Mouse (Mus musculus) kidney, postnatal 0 days (tissue): ENCODE measurements around the gene Mroh2a. TPM values are rescaled to one million over a fixed set of nuclear protein-coding genes. Genes with fewer than 3 reads are reported as not detected.

Source experiments
- ATAC-seq: fragments of 200-750 bp; cut with Nextera tagmentation; replicated peaks from 2 replicates; pipeline ENCODE4 v1.8.0; 2017; ENCODE audit warnings: low read depth, moderate number of reproducible peaks, moderate TSS enrichment, moderate library complexity; ENCODE audit not compliant: low FRiP score
- DNase-seq: peaks from one replicate; pipeline ENCODE4 v3.0.0-alpha.2; 2016; ENCODE audit warnings: low spot score
- H3K27ac ChIP-seq: fragments of 300-500 bp; sonication (generic); 2 replicates; pipeline ENCODE4 v1.5.1; 2014; ENCODE audit warnings: mild to moderate bottlenecking
- H3K27me3 ChIP-seq: fragments of 300-500 bp; sonication (generic); 2 replicates; pipeline ENCODE4 v1.6.1; 2014; ENCODE audit warnings: low read length, mixed read lengths; ENCODE audit not compliant: insufficient read depth
- H3K36me3 ChIP-seq: fragments of 300-500 bp; sonication (generic); 2 replicates; pipeline ENCODE4 v1.6.1; 2014; ENCODE audit warnings: low read length, mixed read lengths; ENCODE audit not compliant: insufficient read depth
- H3K4me1 ChIP-seq: fragments of 300-500 bp; sonication (generic); replicated peaks from 2 replicates; pipeline ENCODE4 v1.6.1; 2014; ENCODE audit warnings: antibody characterized with exemption, low read length, mixed read lengths; ENCODE audit not compliant: insufficient read depth
- H3K4me2 ChIP-seq: fragments of 300-500 bp; sonication (generic); 2 replicates; pipeline ENCODE4 v1.6.1; 2014; ENCODE audit warnings: mild to moderate bottlenecking, low read length, moderate library complexity, mixed read lengths
- H3K4me3 ChIP-seq: fragments of 300-500 bp; sonication (generic); replicated peaks from 2 replicates; pipeline ENCODE4 v1.5.1; 2014; ENCODE audit warnings: low read depth, low read length
- H3K9ac ChIP-seq: fragments of 300-500 bp; sonication (generic); 2 replicates; pipeline ENCODE4 v1.6.1; 2014; ENCODE audit warnings: low read depth, low read length
- H3K9me3 ChIP-seq: fragments of 300-500 bp; sonication (generic); replicated peaks from 2 replicates; pipeline ENCODE4 v1.6.1; 2016; ENCODE audit warnings: low read length, inconsistent platforms, mixed read lengths
- CTCF ChIP-seq: IDR thresholded peaks from 2 replicates; pipeline ENCODE4 v1.5.1; 2016; ENCODE audit warnings: antibody characterized with exemption, low read depth, mild to moderate bottlenecking, moderate library complexity
- WGBS: fragments of 180-500 bp; shearing (Covaris S2); extraction: QIAGEN DNeasy Blood & Tissue Kit; methylation state at CpG from one replicate; pipeline ENCODE4 v1.1.7; 2014; 5-methylcytosine and 5-hydroxymethylcytosine counted together
- polyA plus RNA-seq: library from polyadenylated mRNA; unstranded; fragments of >200 nt; fragmentation: Nextera tagmentation; extraction: Ambion mirVana; gene quantifications from 2 replicates; pipeline ENCODE4 v1.2.1, GENCODE M21; 2015

Gene Mroh2a
- polyA plus RNA-seq, 1 experiment from 2014 or later = 0.66 TPM

DNA sequence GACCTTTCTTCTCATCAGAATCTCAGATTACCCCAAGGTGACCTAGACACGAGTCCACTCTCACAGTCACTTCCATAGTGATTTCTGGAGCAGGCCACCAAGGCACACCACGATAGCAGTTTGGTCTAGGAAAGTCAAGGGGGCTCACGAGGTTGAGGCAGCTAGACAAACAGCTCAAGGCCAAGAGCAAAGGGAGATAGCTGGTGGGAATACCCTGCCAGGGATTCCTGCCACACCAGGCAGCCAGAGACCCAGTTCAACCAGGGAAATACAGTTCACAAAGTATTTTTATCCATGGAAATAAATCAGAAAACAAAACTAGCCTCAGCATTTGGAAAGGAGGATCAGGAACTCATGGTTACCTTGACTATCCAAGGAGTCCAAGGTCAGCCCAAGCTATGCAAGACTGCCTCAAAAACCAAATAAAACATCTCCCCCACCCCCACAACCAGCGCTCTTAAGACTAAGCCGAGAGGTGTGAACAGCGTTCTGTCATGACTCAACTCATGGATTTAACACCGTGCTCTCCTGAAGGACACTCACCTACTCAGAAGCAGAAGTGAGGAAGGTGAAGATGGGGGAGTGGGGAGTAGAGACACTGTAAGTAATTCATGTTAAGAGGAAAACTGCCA lies 37.6 kb downstream of the Mroh2a start:
- Histone ChIP-seq H3K4me1 (peaks cover 12% of the 10 kb centered on the region), H3K27ac (no peak overlapping the region), H3K4me2 (no peak overlapping the region), H3K27me3 (no peaks in the 10 kb centered on the region), H3K36me3 (peaks cover 95% of the 10 kb centered on the region), H3K9me3 (no peaks in the 10 kb centered on the region), H3K4me3 (no peak overlapping the region), H3K9ac (no peak overlapping the region)
- 82% methylated on average over 7 of the region's 7 CpGs for WGBS
- no peak for TF ChIP-seq CTCF
- ATAC-seq (no peak), DNase-seq (no peak)

DNA sequence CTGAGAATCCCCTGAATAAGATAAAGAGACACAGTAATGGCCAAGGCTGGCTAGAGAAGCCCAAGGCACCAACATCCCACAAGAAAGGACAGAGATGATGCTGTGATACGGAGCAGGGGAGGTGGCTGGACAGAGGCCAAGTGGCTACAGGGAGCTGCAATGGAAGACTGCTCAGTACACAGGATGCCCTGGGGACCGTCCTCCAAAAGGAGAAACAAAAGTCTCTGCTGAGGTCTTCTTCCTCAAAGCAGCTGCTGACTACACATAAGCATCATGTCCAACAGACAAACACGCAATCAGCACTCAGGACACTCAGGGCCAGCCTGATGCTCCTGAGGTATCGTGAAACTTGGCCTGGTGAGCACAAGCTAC lies 38.1 kb downstream of the Mroh2a start:
- no peaks in the 10 kb centered on the region for H3K27me3 ChIP-seq
- H3K27ac ChIP-seq = no peak overlapping the region
- DNase-seq = no peak
- peaks cover 7% of the 10 kb centered on the region; the same call in 1 of the 2 replicates for H3K4me1 ChIP-seq
- H3K9me3 ChIP-seq = no peaks in the 10 kb centered on the region
- H3K36me3 ChIP-seq = peaks cover 99% of the 10 kb centered on the region
- no peak for TF ChIP-seq CTCF
- H3K4me3 ChIP-seq = no peak overlapping the region
- H3K4me2 ChIP-seq = no peak overlapping the region
- WGBS = 78% methylated on average over 4 of the region's 4 CpGs
- no peak overlapping the region for H3K9ac ChIP-seq
- no peak for ATAC-seq

DNA sequence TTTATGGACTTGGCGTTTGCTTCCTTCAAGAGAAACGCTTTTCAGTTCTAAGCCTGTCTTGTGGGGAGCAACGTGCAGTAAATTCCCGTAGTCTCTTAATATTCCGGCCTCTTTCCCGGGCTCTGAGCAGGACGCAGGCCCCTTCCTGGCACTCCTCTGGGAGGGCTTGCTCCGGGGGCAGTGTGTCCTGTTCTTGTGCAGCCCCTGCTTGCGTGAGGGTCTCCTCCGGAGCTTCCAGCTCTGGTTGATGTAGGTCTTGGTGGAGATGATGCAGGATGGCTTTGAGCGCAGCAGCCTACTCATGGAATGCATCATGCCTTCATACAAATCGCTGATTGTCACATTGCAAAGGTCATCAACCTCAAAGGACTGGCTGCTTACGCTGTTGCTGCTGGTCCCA lies 39.3 kb downstream of the Mroh2a start:
- DNase-seq (no peak), ATAC-seq (no peak)
- Histone ChIP-seq H3K4me2 (no peak overlapping the region), H3K27ac (no peak overlapping the region), H3K4me3 (no peak overlapping the region), H3K27me3 (no peaks in the 10 kb centered on the region), H3K36me3 (peaks cover 89% of the 10 kb centered on the region), H3K9me3 (no peaks in the 10 kb centered on the region), H3K9ac (no peak overlapping the region), H3K4me1 (0 out of 2 replicates have a peak, but pooled peaks cover 4% of the 10 kb centered on the region)
- TF ChIP-seq CTCF = no peak
- 86% methylated on average over 13 of the region's 13 CpGs for WGBS

DNA sequence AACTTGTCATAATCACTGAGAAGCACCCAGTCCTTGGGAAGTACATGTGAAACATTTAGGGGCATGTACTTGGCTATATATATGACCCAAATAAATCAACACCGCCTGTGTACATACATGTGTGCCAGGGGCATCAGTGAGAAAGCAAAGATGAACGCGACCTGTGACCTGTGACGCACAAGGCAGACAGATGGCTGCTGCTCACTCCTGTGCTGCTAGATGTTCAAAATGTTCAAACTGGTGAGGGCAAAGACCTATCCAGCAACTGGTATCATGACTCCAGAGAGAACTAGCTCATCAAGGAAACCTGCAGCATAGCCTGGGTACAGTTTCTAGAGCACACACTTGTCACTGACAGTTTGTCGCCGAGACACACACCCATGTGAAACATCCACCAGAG lies 40.7 kb downstream of the Mroh2a start:
- Histone ChIP-seq H3K4me3 (no peak overlapping the region), H3K27ac (no peak overlapping the region), H3K9me3 (no peaks in the 10 kb centered on the region), H3K9ac (no peak overlapping the region), H3K4me1 (no peaks in the 10 kb centered on the region), H3K4me2 (no peak overlapping the region), H3K27me3 (no peaks in the 10 kb centered on the region), H3K36me3 (peaks cover 86% of the 10 kb centered on the region)
- ATAC-seq = no peak
- 90% methylated on average over 6 of the region's 6 CpGs for WGBS
- no peak for DNase-seq
- TF ChIP-seq CTCF = no peak

DNA sequence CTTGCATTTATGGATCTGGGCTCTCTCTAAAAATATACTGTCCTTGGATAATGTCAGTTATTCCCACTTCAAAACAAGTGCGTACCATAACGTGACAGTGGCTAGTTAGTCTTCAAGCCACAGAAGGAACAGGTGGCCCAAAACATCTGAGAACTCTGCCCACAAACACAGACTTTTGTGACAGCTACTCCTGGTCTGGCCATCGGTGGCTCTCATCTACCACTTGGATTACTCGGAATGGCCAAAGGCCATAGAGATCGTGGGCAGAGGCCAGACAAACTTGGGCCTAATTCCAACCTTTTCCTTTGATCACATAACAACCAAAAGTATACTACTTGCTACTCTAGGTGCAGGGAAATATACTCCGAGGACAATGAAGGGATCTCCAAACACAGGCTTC lies 41.3 kb downstream of the Mroh2a start:
- DNase-seq = no peak
- ATAC-seq = no peak
- H3K9ac ChIP-seq = no peak overlapping the region
- H3K4me1 ChIP-seq = no peaks in the 10 kb centered on the region
- H3K4me3 ChIP-seq = no peak overlapping the region
- no peak for TF ChIP-seq CTCF
- H3K36me3 ChIP-seq = peaks cover 85% of the 10 kb centered on the region
- no peaks in the 10 kb centered on the region for H3K9me3 ChIP-seq
- 85% methylated on average over 6 of the region's 6 CpGs for WGBS
- H3K27me3 ChIP-seq = no peaks in the 10 kb centered on the region
- no peak overlapping the region for H3K27ac ChIP-seq
- H3K4me2 ChIP-seq = no peak overlapping the region

DNA sequence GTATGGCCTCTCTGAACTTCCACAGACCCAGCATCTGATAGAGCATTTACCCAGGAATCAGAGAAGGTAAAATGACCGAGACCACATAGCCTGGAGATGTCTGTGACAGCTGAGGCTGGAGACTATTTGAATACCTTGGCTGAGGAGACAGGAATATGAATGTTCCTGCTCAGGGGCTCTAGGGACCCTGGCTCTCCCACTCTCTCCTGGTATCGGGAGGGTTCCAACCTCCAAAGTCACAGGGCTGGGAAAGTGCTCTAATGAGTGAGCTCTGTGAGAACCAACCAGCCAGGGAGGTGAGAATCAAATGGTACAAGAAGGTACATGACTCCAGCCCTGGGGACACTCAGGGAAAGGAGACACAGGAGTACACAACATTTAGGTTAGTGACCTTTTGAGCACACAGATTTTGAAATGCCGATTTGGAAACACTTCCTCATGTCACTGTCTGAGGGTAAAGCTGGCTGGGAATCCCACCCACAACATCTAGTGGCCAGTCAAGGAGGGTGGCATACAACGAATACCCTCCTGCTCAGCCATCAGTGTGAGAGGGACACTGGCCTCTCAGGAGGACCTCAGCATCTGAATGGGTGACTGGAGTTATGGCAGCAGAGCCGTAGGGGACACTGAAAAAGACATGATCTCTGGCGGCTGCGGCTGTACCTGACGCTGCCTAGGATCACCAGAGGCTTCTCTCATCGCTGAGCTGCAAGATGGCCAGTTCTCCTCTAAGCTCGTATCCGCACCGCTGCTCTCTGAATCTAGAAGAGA lies 42.9 kb downstream of the Mroh2a start:
- WGBS = 88% methylated on average over 12 of the region's 12 CpGs
- no peak overlapping the region for H3K9ac ChIP-seq
- H3K4me2 ChIP-seq = no peak overlapping the region
- H3K36me3 ChIP-seq = peaks cover 84% of the 10 kb centered on the region
- H3K9me3 ChIP-seq = no peaks in the 10 kb centered on the region
- no peak overlapping the region for H3K27ac ChIP-seq
- H3K27me3 ChIP-seq = no peaks in the 10 kb centered on the region
- no peak overlapping the region for H3K4me3 ChIP-seq
- DNase-seq (no peak), ATAC-seq (no peak)
- H3K4me1 ChIP-seq = no peaks in the 10 kb centered on the region
- no peak for TF ChIP-seq CTCF

DNA sequence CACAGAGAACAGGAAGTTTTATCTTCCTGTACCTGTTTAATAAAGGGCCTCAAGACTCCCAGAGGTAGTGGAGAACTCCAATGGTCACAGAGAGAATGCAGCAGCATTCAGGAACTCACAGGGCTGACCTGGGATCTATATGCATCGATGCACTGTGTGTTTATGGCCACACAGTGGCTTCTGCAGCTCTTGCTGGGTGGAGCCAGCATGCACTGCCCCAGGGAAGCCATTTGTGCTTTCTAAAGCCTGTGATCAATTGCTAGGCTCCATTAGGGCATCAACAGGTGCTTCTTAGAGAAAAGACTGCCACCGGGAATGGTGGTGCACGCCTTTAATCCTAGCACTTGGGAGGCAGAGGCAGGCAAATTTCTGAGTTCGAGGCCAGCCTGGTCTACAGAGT lies 46.1 kb downstream of the Mroh2a start:
- no peak for DNase-seq
- ATAC-seq = no peak
- H3K27me3 ChIP-seq = no peaks in the 10 kb centered on the region
- no peaks in the 10 kb centered on the region for H3K9me3 ChIP-seq
- 63% methylated on average over 4 of the region's 4 CpGs for WGBS
- H3K27ac ChIP-seq = no peak overlapping the region
- no peak overlapping the region for H3K4me2 ChIP-seq
- H3K4me3 ChIP-seq = no peak overlapping the region
- peaks cover 54% of the 10 kb centered on the region for H3K36me3 ChIP-seq
- no peak overlapping the region for H3K9ac ChIP-seq
- no peak for TF ChIP-seq CTCF
- peaks cover 16% of the 10 kb centered on the region for H3K4me1 ChIP-seq
